Mouse (Mus musculus) liver, adult 2 months (tissue): ENCODE results near the gene Tm6sf1.

Experiments
- CTCF ChIP-seq: fragments of 200-500 bp; IDR thresholded peaks from 2 replicates; pipeline ENCODE4 v1.5.1; 2011; ENCODE audit warnings: low read depth, low read length, control low read depth
- POLR2A ChIP-seq: fragments of 200-500 bp; IDR thresholded peaks from 2 replicates; pipeline ENCODE4 v1.6.1; 2011; ENCODE audit warnings: low read length, control low read depth; ENCODE audit not compliant: insufficient read depth; ENCODE audit errors: extremely low read depth

GRCm38 (mm10) chr7:81899361-81899760, 40.6 kb downstream of the Tm6sf1 start:
- TF ChIP-seq POLR2A = no peak
- no peak for TF ChIP-seq CTCF
